Mouse (Mus musculus): Measurements from ENCODE around the gene Galntl6. TPM values are rescaled to one million over a fixed set of nuclear protein-coding genes. Genes with fewer than 3 reads are reported as not detected.

The Galntl6 gene
- polyA plus RNA-seq, 1 experiment, result not detected

DNA sequence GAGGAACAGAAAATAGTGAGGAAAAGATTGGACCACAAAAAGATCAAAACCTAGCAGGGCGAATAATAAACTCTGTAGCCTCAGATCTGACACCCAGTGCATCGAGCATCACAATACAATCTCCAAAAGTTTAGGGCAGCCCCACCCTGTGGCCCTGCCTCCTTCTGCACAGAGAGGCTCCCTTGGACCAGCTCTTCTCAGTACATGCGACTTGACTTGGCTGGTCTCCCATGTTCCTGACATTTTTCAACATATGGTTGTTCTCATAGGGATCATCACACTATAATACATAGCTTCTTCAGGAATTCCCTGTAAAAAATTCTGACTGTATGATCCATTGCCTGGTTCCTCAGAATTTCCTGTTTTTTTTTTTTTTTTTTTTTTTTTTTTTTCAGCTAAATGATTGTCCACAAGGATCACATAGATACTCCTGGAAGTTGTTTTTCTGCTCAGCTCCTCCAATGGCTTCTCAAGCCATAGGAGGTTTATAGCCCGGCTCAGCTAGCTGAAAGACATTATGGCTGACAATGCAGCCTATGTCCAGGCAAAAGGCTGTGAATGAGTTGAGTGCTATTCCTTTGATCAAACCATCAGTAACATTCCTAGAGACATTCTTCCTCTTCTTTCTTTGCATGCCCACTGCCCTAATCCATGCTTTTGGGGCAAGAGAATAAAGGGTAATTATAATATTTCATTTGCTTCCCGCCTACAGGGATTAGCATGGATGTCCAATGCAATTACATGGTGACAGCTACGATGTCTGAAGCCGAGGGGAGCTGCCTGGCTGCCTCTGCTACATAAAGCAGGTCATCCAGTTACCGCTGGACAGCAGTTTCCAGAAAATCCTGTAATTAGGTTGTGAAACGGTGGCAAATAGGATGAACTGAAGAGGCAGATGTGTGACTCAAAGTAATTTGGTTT is 993.5 kb downstream of the Galntl6 start:
- no peaks in the 10 kb centered on the region for H3K36me3 ChIP-seq (ENCODE audit: control insufficient read depth, insufficient read depth)
- no peak overlapping the region for H3K4me3 ChIP-seq
- TF ChIP-seq CEBPB (IDR thresholded peaks at IDR 0.05; ENCODE audit: insufficient read depth, poor library complexity, severe bottlenecking), result no peak
- no peak for TF ChIP-seq E2F4 (IDR thresholded peaks at IDR 0.05; ENCODE audit: insufficient read depth)
- H3K79me2 ChIP-seq (ENCODE audit: control insufficient read depth, insufficient read depth), result no peaks in the 10 kb centered on the region
- no peak overlapping the region for H3K4me2 ChIP-seq (ENCODE audit: low read depth)
- H3K27me3 ChIP-seq (ENCODE audit: control insufficient read depth, insufficient read depth, insufficient read length), result no peaks in the 10 kb centered on the region
- H3ac ChIP-seq (ENCODE audit: control insufficient read depth, insufficient read length), result no peak overlapping the region

GRCm38 (mm10) chr8:57893360-57893759 is 1019.1 kb downstream of the Galntl6 start:
- TF ChIP-seq REST (IDR thresholded peaks at IDR 0.05; ENCODE audit: insufficient read depth, insufficient read length), result no peak
- no peak for TF ChIP-seq POLR2AphosphoS2 (IDR thresholded peaks at IDR 0.05; ENCODE audit: insufficient read length, low read depth)
- no peak for TF ChIP-seq TCF3 (IDR thresholded peaks at IDR 0.05; ENCODE audit: insufficient read length, low read depth)
- TF ChIP-seq E2F4 (IDR thresholded peaks at IDR 0.05; ENCODE audit: insufficient read depth), result no peak
- Histone ChIP-seq H3K36me3 (ENCODE audit: control insufficient read depth, insufficient read depth) (no peaks in the 10 kb centered on the region), H3K4me2 (ENCODE audit: low read depth) (no peak overlapping the region)

GRCm38 (mm10) chr8:57892115-57892514 is 1020.3 kb downstream of the Galntl6 start:
- H3K4me3 ChIP-seq, result no peak overlapping the region
- H3K36me3 ChIP-seq (ENCODE audit: control insufficient read depth, insufficient read depth), result no peaks in the 10 kb centered on the region
- H3ac ChIP-seq (ENCODE audit: control insufficient read depth, insufficient read length), result no peak overlapping the region
- no peak overlapping the region for H3K4me2 ChIP-seq (ENCODE audit: low read depth)
- no peaks in the 10 kb centered on the region for H3K27me3 ChIP-seq (ENCODE audit: control insufficient read depth, insufficient read depth, insufficient read length)
- no peaks in the 10 kb centered on the region for H3K79me2 ChIP-seq (ENCODE audit: control insufficient read depth, insufficient read depth)
- TF ChIP-seq E2F4 (IDR thresholded peaks at IDR 0.05; ENCODE audit: insufficient read depth) (no peak), TCF12 (IDR thresholded peaks at IDR 0.05; ENCODE audit: insufficient read depth, poor library complexity, severe bottlenecking) (no peak), POLR2AphosphoS2 (IDR thresholded peaks at IDR 0.05; ENCODE audit: insufficient read length, low read depth) (no peak), MYOG (IDR thresholded peaks at IDR 0.05; ENCODE audit: control insufficient read depth in 1 of 3, insufficient read depth in 1 of 3, insufficient read length in 2 of 3, low read depth in 2 of 3) (no peak), REST (IDR thresholded peaks at IDR 0.05; ENCODE audit: insufficient read depth, insufficient read length) (no peak), SRF (IDR thresholded peaks at IDR 0.05; ENCODE audit: control insufficient read depth, insufficient read length, low read depth) (no peak), MAX (IDR thresholded peaks at IDR 0.05; ENCODE audit: low read depth) (no peak), CEBPB (IDR thresholded peaks at IDR 0.05; ENCODE audit: insufficient read depth, poor library complexity, severe bottlenecking) (no peak), TCF3 (IDR thresholded peaks at IDR 0.05; ENCODE audit: insufficient read length, low read depth) (no peak), MYOD1 (IDR thresholded peaks at IDR 0.05; ENCODE audit: control insufficient read depth in 1 of 3, insufficient read length in 2 of 3, low read depth in 2 of 3) (no peak), POLR2A (IDR thresholded peaks at IDR 0.05; ENCODE audit: insufficient read length, low read depth) (no peak)

More at GRCm38 (mm10) chr8:57893360-57893759, 1019.1 kb downstream of the Galntl6 start:
- no peaks in the 10 kb centered on the region for H3K27me3 ChIP-seq (ENCODE audit: control insufficient read depth, insufficient read depth, insufficient read length)
- H3ac ChIP-seq (ENCODE audit: control insufficient read depth, insufficient read length), result no peak overlapping the region
- no peaks in the 10 kb centered on the region for H3K79me2 ChIP-seq (ENCODE audit: control insufficient read depth, insufficient read depth)
- no peak overlapping the region for H3K4me3 ChIP-seq

GRCm38 (mm10) chr8:57890159-57890558 is 1022.3 kb downstream of the Galntl6 start:
- H3K4me2 ChIP-seq (ENCODE audit: low read depth), result no peak overlapping the region
- H3K27me3 ChIP-seq (ENCODE audit: control insufficient read depth, insufficient read depth, insufficient read length), result no peaks in the 10 kb centered on the region
- H3K79me2 ChIP-seq (ENCODE audit: control insufficient read depth, insufficient read depth), result no peaks in the 10 kb centered on the region
- H3K36me3 ChIP-seq (ENCODE audit: control insufficient read depth, insufficient read depth), result no peaks in the 10 kb centered on the region
- TF ChIP-seq SRF (IDR thresholded peaks at IDR 0.05; ENCODE audit: control insufficient read depth, insufficient read length, low read depth) (no peak), E2F4 (IDR thresholded peaks at IDR 0.05; ENCODE audit: insufficient read depth) (no peak), USF1 (IDR thresholded peaks at IDR 0.05; ENCODE audit: low read depth) (no peak), MYOG (IDR thresholded peaks at IDR 0.05; ENCODE audit: control insufficient read depth in 1 of 3, insufficient read depth in 1 of 3, insufficient read length in 2 of 3, low read depth in 2 of 3) (no peak), POLR2A (IDR thresholded peaks at IDR 0.05; ENCODE audit: insufficient read length, low read depth) (no peak), CEBPB (IDR thresholded peaks at IDR 0.05; ENCODE audit: insufficient read depth, poor library complexity, severe bottlenecking) (no peak), MAX (IDR thresholded peaks at IDR 0.05; ENCODE audit: low read depth) (no peak), MYOD1 (IDR thresholded peaks at IDR 0.05; ENCODE audit: control insufficient read depth in 1 of 3, insufficient read length in 2 of 3, low read depth in 2 of 3) (no peak), REST (IDR thresholded peaks at IDR 0.05; ENCODE audit: insufficient read depth, insufficient read length) (no peak), TCF3 (IDR thresholded peaks at IDR 0.05; ENCODE audit: insufficient read length, low read depth) (no peak), POLR2AphosphoS2 (IDR thresholded peaks at IDR 0.05; ENCODE audit: insufficient read length, low read depth) (no peak), TCF12 (IDR thresholded peaks at IDR 0.05; ENCODE audit: insufficient read depth, poor library complexity, severe bottlenecking) (no peak)
- H3K4me3 ChIP-seq, result no peak overlapping the region
- no peak overlapping the region for H3ac ChIP-seq (ENCODE audit: control insufficient read depth, insufficient read length)

- H3K79me2 ChIP-seq (ENCODE audit: control insufficient read depth, insufficient read depth), result no peaks in the 10 kb centered on the region
- no peaks in the 10 kb centered on the region for H3K36me3 ChIP-seq (ENCODE audit: control insufficient read depth, insufficient read depth)
- H3K4me2 ChIP-seq (ENCODE audit: low read depth), result no peak overlapping the region
- H3K4me3 ChIP-seq, result no peak overlapping the region
- TF ChIP-seq TCF3 (IDR thresholded peaks at IDR 0.05; ENCODE audit: insufficient read length, low read depth), result no peak
- TF ChIP-seq USF1 (IDR thresholded peaks at IDR 0.05; ENCODE audit: low read depth), result no peak
- TF ChIP-seq E2F4 (IDR thresholded peaks at IDR 0.05; ENCODE audit: insufficient read depth), result no peak
- TF ChIP-seq TCF12 (IDR thresholded peaks at IDR 0.05; ENCODE audit: insufficient read depth, poor library complexity, severe bottlenecking), result no peak
- TF ChIP-seq SRF (IDR thresholded peaks at IDR 0.05; ENCODE audit: control insufficient read depth, insufficient read length, low read depth), result no peak
- TF ChIP-seq MYOD1 (IDR thresholded peaks at IDR 0.05; ENCODE audit: control insufficient read depth in 1 of 3, insufficient read length in 2 of 3, low read depth in 2 of 3), result no peak
- no peak for TF ChIP-seq MAX (IDR thresholded peaks at IDR 0.05; ENCODE audit: low read depth)
- TF ChIP-seq REST (IDR thresholded peaks at IDR 0.05; ENCODE audit: insufficient read depth, insufficient read length), result no peak
- TF ChIP-seq MYOG (IDR thresholded peaks at IDR 0.05; ENCODE audit: control insufficient read depth in 1 of 3, insufficient read depth in 1 of 3, insufficient read length in 2 of 3, low read depth in 2 of 3), result no peak
- TF ChIP-seq POLR2A (IDR thresholded peaks at IDR 0.05; ENCODE audit: insufficient read length, low read depth), result no peak
- no peak for TF ChIP-seq CEBPB (IDR thresholded peaks at IDR 0.05; ENCODE audit: insufficient read depth, poor library complexity, severe bottlenecking)
- TF ChIP-seq POLR2AphosphoS2 (IDR thresholded peaks at IDR 0.05; ENCODE audit: insufficient read length, low read depth), result no peak
- no peaks in the 10 kb centered on the region for H3K27me3 ChIP-seq (ENCODE audit: control insufficient read depth, insufficient read depth, insufficient read length)
- no peak overlapping the region for H3ac ChIP-seq (ENCODE audit: control insufficient read depth, insufficient read length)
Measured at GRCm38 (mm10) chr8:57888831-57889230, 1023.6 kb downstream of the Galntl6 start.

Measured in myocyte (in vitro differentiated cells).